Mouse (Mus musculus) heart, adult 2 months (tissue): Measurements from ENCODE around the gene Shd. TPM values are rescaled to one million over a fixed set of nuclear protein-coding genes. Genes with fewer than 3 reads are reported as not detected.

ENCODE experiments used
- DNase-seq, 2 experiments: peaks; one replicate each; pipeline ENCODE4 v3.0.0; 2021
- H3K27ac ChIP-seq: fragments of 200-600 bp; 2 replicates; pipeline ENCODE4 v1.8.1; 2022
- H3K27me3 ChIP-seq: fragments of 200-500 bp; 2 replicates; pipeline ENCODE4 v1.6.1; 2012; ENCODE audit warnings: mild to moderate bottlenecking, low read length, inconsistent platforms, mixed read lengths; ENCODE audit not compliant: control insufficient read depth, insufficient read depth
- H3K36me3 ChIP-seq: fragments of 200-500 bp; 2 replicates; pipeline ENCODE4 v1.6.1; 2012; ENCODE audit warnings: low read length, inconsistent platforms; ENCODE audit not compliant: control insufficient read depth, insufficient read depth
- H3K4me1 ChIP-seq: fragments of 200-500 bp; 2 replicates; pipeline ENCODE4 v1.6.1; 2011; ENCODE audit warnings: low read length; ENCODE audit not compliant: control insufficient read depth, insufficient read depth
- H3K4me3 ChIP-seq: fragments of 200-600 bp; 2 replicates; pipeline ENCODE4 v1.8.1; 2022
- H3K79me2 ChIP-seq: fragments of 200-500 bp; replicated peaks from 2 replicates; pipeline ENCODE4 v1.6.1; 2012; ENCODE audit warnings: mild to moderate bottlenecking, inconsistent platforms, low read length, moderate library complexity, mixed read lengths; ENCODE audit not compliant: control insufficient read depth, insufficient read depth
- H3K9ac ChIP-seq: fragments of 200-500 bp; 2 replicates; pipeline ENCODE4 v1.6.1; 2012; ENCODE audit warnings: low read depth, mild to moderate bottlenecking, control low read depth, inconsistent platforms, low read length, mixed read lengths
- CTCF ChIP-seq: fragments of 200-600 bp; IDR thresholded peaks from 2 replicates; pipeline ENCODE4 v1.8.1; 2022; ENCODE audit warnings: antibody characterized with exemption, mild to moderate bottlenecking, moderate library complexity
- EP300 ChIP-seq: fragments of 200-500 bp; IDR thresholded peaks from 2 replicates; pipeline ENCODE4 v1.6.1; 2011; ENCODE audit warnings: low read depth, low read length, control low read depth; ENCODE audit not compliant: insufficient read depth
- POLR2A ChIP-seq: fragments of 200-500 bp; IDR thresholded peaks from 2 replicates; pipeline ENCODE4 v1.6.1; 2011; ENCODE audit warnings: mild to moderate bottlenecking, low read depth, low read length, control low read depth; ENCODE audit not compliant: insufficient read depth
- WGBS: fragments of 180-500 bp; shearing (Covaris S2); methylation state at CpG from one replicate; pipeline ENCODE4 v1.1.7; 2018; 5-methylcytosine and 5-hydroxymethylcytosine counted together
- intact Hi-C: fragments of 180-260 bp; cut with DNase I; formaldehyde crosslinking; loops from one replicate; pipeline ENCODE4 v1.15.1; 2025
- polyA plus RNA-seq: library from polyadenylated mRNA; depleted of rRNA; stranded (reverse); fragments of >200 nt; gene quantifications from 2 replicates; pipeline ENCODE4 v1.2.3, GENCODE M21; 2012
- total RNA-seq, 2 experiments: library from RNA; stranded (reverse); gene quantifications; 2 replicates each; pipeline ENCODE4 v1.2.3; 2021

Gene Shd
- total and polyA plus RNA-seq, 3 experiments = 0.63 to 1.9 (median 0.64) TPM

DNA sequence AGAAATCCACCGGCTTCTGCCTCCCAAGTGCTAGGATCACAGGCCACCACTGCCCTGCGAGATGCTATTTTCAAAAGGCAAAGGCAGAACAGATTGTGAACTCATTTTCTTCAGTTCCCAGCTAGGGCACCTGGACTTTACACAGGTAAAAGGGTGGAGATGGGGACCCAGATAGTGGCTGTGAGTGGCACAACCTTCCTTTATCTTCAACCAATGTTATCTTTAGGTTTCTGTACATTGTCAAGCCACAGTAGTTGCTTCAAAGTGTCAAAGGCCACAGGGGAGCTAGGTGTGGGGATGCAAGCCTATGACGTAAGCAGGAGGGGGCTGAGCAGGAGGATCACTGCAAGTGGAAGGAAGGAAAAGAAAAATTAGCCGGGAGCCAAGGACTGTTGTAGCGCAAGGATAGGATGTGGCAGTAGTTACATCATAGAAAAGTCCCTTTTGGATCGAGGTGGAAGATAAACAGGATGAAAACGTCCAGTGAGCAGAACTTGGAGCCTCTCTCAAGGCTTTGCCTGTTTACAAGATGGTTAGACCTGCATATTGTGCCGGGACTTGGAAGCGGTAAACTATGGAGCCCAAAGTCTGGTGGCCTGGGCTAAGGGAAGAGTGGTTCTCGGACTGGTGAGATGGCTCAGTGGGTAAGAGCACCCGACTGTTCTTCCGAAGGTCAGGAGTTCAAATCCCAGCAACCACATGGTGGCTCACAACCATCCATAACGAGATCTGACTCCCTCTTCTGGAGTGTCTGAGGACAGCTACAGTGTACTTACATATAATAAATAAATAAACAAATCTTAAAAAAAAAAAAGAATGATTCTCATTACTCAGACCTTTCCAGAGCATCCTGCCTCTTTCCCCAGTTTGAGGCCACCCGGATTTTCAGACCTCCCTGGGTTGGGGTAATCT lies 37.4 kb downstream of the Shd start:
- Histone ChIP-seq H3K9ac (no peak overlapping the region), H3K27me3 (no peaks in the 10 kb centered on the region)
- intact Hi-C loops = no loop called here

DNA sequence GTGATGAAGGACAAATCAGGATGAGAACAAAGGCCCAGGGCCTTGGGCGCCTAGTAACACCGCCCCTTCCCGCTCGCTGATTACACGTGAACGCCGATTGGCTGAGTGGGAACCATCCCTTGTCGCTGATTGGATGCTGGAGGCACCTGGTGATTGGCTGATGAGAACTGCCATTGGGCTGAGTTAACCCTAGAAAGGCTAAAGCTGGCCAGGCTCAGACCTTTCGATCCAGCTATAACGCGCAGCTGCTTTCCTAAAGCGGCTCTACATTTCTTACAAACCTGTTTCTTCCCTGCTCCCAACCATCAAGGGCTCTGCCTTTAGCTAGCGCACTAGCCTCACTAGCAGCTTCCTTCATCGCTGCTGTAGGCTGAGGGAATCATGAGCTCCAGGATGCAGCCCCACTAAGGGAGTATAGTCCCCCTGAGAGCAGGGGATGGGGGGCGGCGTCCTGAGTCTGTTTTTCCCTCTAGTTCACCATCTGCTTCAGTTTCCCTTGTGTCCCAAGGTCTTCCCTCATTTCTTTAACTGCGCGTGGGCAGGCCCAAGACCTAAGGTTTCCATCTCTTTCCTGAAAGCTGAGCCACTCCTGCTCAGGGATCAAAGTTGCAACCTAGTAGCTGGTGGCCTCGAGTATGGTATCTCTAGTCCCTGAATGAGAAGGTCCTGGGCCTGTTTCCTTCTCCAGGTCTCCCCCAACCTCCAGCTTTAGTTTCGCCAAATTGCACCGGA lies 38.3 kb downstream of the Shd start:
- no peak for TF ChIP-seq CTCF
- TF ChIP-seq POLR2A = no peak; the same call in 1 of the 2 replicates
- no peak for TF ChIP-seq EP300
- Histone ChIP-seq H3K4me3 (peak overlapping the region; percentile 81), H3K27me3 (no peaks in the 10 kb centered on the region), H3K36me3 (no peaks in the 10 kb centered on the region), H3K27ac (peak overlapping the region; percentile 87), H3K79me2 (no peaks in the 10 kb centered on the region), H3K4me1 (peaks cover 4% of the 10 kb centered on the region), H3K9ac (peak overlapping the region; percentile 48)
- WGBS = under 1% methylated on average over 21 of the region's 21 CpGs
- DNase-seq = peak; percentile 89 to 94
- intact Hi-C loops = no loop called here

More for the DNA sequence above, 37.4 kb downstream of the Shd start:
- Histone ChIP-seq H3K79me2 (no peaks in the 10 kb centered on the region), H3K4me3 (peak overlapping the region; percentile 81; the same call in 1 of the 2 replicates), H3K27ac (peak overlapping the region; percentile 87), H3K36me3 (no peaks in the 10 kb centered on the region), H3K4me1 (peaks cover 4% of the 10 kb centered on the region)
- peak; percentile 28 for TF ChIP-seq CTCF
- TF ChIP-seq EP300 = no peak
- 0 out of 2 replicates have a peak, but pooled peaks have one; percentile 65 for TF ChIP-seq POLR2A
- WGBS = 33% methylated on average over 14 of the region's 14 CpGs
- no peak for DNase-seq

DNA sequence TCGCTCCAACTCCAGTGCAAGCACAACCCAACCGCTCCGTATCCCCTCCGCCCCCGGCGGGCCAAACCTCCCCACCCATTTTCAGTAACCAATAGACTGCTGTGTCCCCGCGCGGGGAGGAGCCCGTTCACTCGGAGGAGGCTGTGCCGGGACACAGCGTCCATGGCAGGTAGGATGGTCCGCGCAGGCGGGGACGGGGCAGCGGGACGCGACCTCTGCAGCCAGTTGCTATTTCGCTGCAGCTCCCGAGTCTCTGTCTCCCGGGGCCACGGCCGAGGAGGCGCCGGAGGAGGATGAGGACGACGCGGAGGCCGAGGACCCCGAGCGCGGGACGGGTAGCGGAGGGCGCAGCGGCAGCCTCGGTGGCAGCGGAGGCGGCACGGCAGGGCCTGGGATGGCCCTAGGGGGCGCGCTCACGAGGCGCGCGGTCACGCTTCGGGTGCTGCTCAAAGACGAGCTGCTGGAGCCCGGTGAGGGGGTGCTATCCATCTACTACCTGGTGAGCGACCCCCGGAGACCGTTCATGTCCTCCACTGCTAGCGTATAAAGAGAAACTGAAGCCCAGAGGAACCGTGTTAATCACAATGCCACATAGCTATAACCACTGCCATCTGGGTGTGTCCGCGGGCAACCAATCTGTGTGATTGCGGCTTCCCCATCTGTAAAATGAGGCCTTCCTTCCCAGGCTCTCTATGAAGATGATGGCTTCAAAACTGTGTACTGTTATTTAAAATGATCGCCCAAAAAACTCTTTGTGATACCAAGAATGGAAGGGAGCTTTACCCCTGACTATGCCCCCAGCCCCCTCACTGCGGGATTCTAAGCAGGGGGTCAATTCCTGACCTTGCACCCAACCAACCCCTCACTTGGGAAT lies 39.1 kb downstream of the Shd start:
- H3K36me3 ChIP-seq = no peaks in the 10 kb centered on the region
- H3K27ac ChIP-seq = peak overlapping the region; percentile 87
- no peaks in the 10 kb centered on the region for H3K79me2 ChIP-seq
- TF ChIP-seq EP300 (no peak), POLR2A (peak; percentile 89), CTCF (peak; percentile 77)
- H3K4me1 ChIP-seq = peaks cover 4% of the 10 kb centered on the region
- DNase-seq = peak; percentile 92 to 96
- no peaks in the 10 kb centered on the region for H3K27me3 ChIP-seq
- intact Hi-C loops = no loop called here
- WGBS = under 1% methylated on average over 61 of the region's 62 CpGs
- H3K4me3 ChIP-seq = peak overlapping the region; percentile 81
- H3K9ac ChIP-seq = peak overlapping the region; percentile 74

DNA sequence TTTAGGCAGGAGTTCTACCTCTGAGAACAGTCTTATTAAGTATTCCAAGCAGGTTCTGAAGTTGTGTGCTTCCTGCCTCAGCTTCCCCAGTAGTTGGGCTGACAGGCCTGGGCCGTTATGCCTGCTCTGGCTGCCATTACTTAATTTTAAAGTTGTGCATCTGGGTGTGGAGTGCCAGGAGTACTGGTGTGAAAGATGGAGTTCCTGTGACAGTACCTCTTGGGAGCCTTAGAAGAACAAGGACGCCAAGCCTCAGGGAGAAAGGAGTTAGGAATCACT lies 39.6 kb downstream of the Shd start:
- Histone ChIP-seq H3K27ac (peak overlapping the region; percentile 87; the same call in 1 of the 2 replicates), H3K27me3 (no peaks in the 10 kb centered on the region), H3K4me3 (peak overlapping the region; percentile 81), H3K36me3 (no peaks in the 10 kb centered on the region), H3K9ac (no peak overlapping the region), H3K4me1 (peaks cover 4% of the 10 kb centered on the region), H3K79me2 (no peaks in the 10 kb centered on the region)
- WGBS = 44% methylated on average over 2 of the region's 2 CpGs
- TF ChIP-seq CTCF (no peak), POLR2A (no peak), EP300 (no peak)
- intact Hi-C loops = loop anchor here (1.0 to 2.0 kb wide), 3 partner anchors 27 to 50 kb away; partner anchors contain the start of gene Sh3gl1
- no peak for DNase-seq

DNA sequence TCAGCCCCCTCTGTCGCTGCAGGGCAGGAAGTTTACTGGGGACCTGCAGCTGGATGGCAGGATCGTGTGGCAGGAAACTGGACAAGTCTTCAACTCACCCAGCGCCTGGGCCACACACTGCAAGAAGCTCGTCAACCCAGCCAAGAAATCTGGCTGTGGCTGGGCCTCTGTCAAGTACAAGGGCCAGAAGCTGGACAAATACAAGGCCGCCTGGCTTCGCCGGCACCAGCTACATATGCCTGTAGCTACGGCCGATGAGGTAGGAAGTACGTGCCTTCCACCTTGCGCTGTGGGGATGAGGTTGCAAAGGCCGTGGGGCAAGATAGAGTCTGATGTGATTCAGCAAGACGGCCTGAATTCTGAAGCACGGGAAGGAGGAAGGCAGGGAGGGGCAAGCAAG lies 40.0 kb downstream of the Shd start:
- Histone ChIP-seq H3K9ac (no peak overlapping the region), H3K4me1 (peaks cover 4% of the 10 kb centered on the region), H3K27me3 (no peaks in the 10 kb centered on the region), H3K4me3 (no peak overlapping the region), H3K79me2 (no peaks in the 10 kb centered on the region), H3K27ac (no peak overlapping the region), H3K36me3 (no peaks in the 10 kb centered on the region)
- DNase-seq = no peak
- no peak for TF ChIP-seq POLR2A
- TF ChIP-seq EP300 = no peak
- TF ChIP-seq CTCF = no peak
- intact Hi-C loops = loop anchor here (1.0 to 2.0 kb wide), 3 partner anchors 27 to 50 kb away; partner anchors contain the start of gene Sh3gl1
- WGBS = 65% methylated on average over 14 of the region's 14 CpGs
